Mouse (Mus musculus) brain, embryonic 14.5 days (tissue): ENCODE results near the gene Olfr12.

ENCODE experiments used
- CTCF ChIP-seq: fragments of 200-500 bp; IDR thresholded peaks from 2 replicates; pipeline ENCODE4 v1.5.1; 2012; ENCODE audit warnings: inconsistent platforms, mild to moderate bottlenecking, moderate library complexity, borderline replicate concordance; ENCODE audit not compliant: insufficient read depth, insufficient read length; ENCODE audit errors: extremely low read depth
- POLR2A ChIP-seq: fragments of 200-500 bp; IDR thresholded peaks from 2 replicates; pipeline ENCODE4 v1.6.1; 2012; ENCODE audit warnings: mild to moderate bottlenecking, inconsistent platforms, borderline replicate concordance; ENCODE audit not compliant: poor library complexity, insufficient read depth, insufficient read length, severe bottlenecking; ENCODE audit errors: extremely low read depth

DNA sequence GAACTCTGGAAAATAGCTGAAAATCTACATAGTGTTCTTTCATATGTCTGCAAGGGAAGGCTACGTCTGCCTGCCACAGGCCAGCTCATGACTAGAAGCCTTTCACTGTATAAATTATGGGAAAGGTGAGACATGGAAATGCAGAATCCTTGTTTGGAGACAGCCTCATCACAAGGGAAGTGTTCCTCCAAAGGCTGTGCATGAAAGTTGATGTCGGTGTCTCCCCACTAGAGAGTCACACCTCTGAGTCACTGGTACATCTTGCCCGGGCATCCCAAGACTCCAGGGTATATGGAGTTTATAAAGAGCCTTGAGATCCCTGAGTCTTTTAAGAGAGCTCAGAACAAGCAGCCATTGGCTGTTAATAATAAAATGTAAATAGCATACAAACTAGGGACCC is 35.6 kb downstream of the Olfr12 start:
- no peak for TF ChIP-seq CTCF
- no peak for TF ChIP-seq POLR2A
